Mouse (Mus musculus) mesoderm, embryonic 11.5 days (tissue): ENCODE data around the gene Scin.

Source experiments
- DNase-seq: peaks from one replicate; pipeline ENCODE4 v3.0.0-alpha.2; 2012; ENCODE audit warnings: low read depth, low spot score

The Scin gene

GRCm38 (mm10) chr12:40108143-40108542 is 25.9 kb downstream of the Scin start:
- DNase-seq, result no peak

- DNase-seq, result no peak
Observed at GRCm38 (mm10) chr12:40106874-40107273, 27.2 kb downstream of the Scin start.

GRCm38 (mm10) chr12:40104750-40105149 is 29.3 kb downstream of the Scin start:
- no peak for DNase-seq

GRCm38 (mm10) chr12:40102359-40102758 is 31.7 kb downstream of the Scin start:
- no peak for DNase-seq

DNA sequence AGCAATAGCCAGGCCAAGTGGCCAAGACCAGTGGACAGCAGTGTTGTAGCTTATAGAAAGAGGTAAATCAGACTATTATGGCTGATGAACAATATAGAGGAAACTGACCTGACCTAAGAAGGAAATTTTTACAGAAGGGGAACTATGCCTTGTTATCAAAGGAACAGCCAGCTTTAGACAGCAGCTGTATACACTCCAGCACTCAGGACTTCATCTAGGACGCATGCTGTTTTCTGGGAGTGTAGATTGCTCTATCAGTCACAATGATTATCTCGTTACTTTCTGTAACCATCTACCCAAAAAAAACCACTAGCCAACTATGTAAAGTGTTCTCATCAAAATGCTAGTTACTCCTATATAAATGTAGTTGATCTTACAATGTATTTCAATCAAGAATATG is 34.6 kb downstream of the Scin start:
- DNase-seq, result no peak

- no peak for DNase-seq
Observed at GRCm38 (mm10) chr12:40097449-40097848, 36.6 kb downstream of the Scin start.

DNA sequence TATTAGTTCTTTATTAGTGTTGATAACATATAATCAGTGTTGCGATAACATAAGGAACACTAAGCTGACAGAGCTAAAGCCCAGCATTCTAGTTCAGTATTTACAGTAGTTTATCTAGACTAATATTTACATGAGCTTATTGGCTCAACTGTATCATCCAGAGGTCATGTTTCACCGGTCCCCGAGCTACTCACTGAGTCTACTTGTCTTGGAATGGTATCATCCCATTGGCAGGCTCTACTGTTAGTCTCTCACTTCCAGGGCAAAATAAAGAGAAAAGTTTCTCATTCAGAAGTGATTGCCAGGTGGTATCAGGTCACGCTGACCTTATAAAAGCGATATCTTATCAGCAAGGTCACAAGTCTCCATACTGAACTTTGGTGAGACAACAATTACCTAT is 37.0 kb downstream of the Scin start:
- no peak for DNase-seq

- DNase-seq, result no peak
Observed at GRCm38 (mm10) chr12:40096453-40096852, 37.6 kb downstream of the Scin start.

GRCm38 (mm10) chr12:40090017-40090416 is 44.0 kb downstream of the Scin start:
- DNase-seq, result no peak

DNA sequence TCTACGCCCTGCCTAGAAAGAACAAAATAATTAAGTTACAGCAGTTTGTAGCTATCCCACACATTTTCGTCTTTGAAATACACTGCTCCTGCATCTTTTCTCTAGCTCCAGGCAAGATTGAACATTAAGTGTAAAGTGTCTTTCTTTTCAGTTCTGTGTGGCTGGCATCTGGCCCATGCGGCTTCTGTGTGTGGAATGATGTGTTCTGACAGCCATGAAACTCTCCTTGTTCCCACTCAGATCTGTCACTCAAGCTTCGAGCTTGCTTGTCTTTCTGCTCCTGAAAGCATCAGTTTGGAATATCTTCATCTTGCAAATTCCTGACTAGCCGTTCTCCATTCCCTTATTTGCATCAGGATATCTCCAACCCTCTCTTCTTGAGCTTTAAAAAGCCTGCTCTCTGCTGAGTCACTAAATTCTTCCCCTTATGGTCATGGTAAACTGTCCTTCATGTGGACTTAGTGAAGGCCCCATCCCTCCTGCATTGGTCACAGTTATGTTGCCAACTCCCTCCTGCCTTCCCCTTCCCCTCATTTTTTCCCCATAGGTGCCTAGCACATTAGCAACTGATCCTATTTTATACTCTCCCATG is 48.2 kb downstream of the Scin start:
- DNase-seq, result no peak

DNA sequence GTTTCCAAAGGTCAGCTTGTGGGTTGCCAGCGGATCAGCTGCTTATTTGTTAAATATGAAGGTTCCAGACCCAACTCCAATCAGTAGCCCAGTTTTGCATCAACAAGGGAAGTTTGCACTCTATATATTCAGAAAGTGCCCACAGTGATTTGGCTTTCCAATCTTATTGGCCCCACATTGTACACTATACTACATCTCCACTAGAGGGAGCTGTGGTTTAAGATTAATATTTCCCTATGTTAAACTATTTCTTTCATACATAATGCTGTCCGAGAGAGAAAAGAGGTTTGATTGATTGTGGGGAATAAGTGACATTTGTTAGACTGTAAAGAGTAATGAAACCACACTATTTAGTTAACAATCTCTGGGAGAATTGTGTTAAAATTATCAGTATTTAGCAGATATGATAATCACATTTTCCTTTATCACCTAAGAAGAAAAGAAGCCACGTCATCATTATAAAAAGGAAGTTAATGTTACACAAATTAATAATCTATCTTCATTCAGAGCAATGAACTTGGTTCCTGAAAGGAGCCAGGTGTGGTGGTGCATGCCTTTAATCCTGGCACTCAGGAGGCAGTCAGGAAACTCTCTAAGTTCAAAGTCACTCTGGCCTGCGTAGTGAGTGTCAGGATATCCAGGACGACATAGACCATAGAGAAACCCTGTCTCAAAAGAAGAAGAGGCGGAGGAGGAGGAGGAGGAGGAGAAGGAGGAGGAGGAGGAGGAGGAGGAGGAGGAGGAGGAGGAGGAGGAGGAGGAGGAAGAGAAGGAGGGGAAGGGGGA is 51.4 kb downstream of the Scin start:
- peak; percentile 35 for DNase-seq

DNA sequence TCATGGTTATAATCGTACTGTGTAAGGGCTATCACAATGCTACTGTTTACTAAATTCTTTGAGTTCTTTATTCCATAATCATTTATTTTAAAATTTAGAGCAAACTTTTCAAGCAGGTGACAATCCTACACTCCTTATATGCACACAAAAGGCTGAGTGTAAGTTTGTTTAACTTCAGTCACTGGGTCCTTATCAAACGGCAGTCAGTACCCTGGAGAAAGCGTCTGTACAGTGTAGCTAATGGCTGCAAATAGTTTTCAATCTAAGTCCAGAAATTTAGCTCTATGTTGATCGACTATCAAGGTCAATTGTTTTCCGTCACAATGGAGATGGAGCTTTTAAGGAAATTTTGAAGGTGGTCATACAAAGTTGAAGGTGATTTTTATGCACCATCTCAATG is 52.0 kb downstream of the Scin start:
- DNase-seq, result no peak

- DNase-seq, result no peak
Observed at GRCm38 (mm10) chr12:40073660-40074059, 60.4 kb downstream of the Scin start.

DNA sequence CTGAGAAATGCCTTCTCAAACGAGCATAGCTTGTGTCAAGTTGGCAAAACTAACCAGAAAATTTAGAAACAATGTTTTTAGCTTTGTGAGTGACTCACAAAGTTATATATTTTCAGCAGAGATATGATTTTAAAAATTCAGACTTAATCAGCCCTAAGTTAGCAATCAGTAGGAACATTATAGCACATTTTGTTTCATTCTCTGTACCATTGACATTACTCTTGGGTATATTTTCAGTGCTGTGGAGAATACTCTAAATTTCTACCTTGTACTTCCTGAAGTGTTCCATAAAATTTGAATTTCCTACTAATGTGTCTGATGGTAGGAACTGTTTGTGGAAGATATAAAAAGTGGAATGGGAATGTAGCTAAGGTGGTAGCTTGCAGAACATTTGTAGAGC is 87.0 kb downstream of the Scin start:
- DNase-seq, result no peak

- DNase-seq, result no peak
Observed at GRCm38 (mm10) chr12:40043816-40044585, 90.0 kb downstream of the Scin start.

DNA sequence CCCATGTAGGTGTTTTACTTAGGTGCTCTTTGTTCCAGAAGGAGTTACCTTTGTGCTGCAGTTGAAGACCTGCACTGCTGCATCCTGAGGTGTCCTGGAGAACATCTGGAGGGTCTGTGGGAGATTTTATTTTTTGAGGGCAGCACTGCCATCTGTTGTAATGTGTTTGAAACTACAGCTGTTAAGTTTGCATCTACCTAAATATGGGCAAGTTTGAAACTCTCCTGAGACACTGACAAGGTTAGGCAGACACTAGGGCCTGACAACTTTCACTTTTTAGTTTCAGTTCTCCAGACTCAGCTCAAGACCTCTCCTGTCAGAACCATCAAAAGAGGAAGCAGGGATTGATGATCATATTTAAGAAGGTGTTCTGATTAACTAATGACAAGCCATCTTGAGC is 94.0 kb downstream of the Scin start:
- peak; percentile 64 for DNase-seq

DNA sequence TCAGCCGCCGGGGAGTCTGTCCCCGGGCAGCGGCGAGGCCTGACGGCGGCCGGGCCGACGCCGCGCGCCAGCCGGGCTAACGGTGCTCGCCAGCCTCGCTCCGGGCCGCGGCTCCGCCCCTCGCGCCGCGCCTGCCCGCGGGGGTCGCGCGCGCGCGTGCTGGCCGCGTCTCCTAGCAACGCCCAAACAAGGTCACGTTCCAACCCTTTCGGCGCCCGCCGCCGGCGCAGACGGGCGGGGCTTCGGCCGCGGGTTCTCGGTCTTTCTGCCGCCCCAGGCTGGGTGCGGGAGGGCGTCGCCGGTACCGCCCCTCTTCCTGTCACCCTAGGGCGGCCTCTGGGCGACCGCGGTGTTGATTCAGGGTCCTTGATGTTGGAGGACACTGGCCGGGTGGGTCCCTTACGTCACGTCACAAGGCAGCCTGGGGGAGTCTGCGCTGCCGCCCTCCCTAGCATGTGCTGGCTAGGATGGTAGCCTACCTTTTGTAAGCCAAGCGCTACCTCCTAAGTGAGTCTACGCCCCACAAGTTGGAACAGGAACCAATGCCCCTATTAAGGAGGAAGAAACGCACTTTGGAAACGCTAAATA is 96.1 kb downstream of the Scin start, which contains the start of gene Arl4a:
Arl4a (minus strand) TSS at position 150 of the 588 bp plus-strand sequence.
- DNase-seq, result peak; percentile 91

DNA sequence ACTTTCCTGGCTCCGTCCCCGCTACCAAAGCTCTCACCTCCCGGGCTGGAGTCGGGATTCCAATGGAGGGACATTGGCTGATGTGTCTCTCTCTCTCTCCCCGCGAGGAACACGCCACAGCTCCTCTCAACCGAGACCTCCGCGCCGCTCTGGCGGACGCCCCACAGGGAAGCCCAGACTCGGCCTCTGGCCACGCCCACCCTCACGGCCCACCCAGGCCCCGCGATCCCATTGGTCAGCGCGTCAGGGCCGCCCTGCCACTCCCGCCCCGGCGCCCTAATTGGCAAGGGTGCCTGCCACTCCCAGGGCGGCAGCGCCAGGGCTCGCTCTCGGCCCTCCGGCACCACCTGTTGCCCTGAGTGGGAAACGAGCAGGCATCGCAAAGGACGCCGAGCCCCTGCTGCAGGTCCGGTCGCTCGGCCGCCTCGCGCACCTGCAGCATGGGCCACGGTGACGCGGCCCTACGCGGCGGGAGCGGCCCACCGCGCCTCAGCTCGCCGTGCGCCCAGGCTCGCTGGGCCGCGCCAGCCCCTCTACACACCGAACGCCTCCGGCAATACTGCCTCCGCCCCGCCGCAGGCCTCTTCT is 96.7 kb downstream of the Scin start:
- DNase-seq, result peak; percentile 98

GRCm38 (mm10) chr12:40036666-40037065 is 97.4 kb downstream of the Scin start:
- DNase-seq, result no peak

DNA sequence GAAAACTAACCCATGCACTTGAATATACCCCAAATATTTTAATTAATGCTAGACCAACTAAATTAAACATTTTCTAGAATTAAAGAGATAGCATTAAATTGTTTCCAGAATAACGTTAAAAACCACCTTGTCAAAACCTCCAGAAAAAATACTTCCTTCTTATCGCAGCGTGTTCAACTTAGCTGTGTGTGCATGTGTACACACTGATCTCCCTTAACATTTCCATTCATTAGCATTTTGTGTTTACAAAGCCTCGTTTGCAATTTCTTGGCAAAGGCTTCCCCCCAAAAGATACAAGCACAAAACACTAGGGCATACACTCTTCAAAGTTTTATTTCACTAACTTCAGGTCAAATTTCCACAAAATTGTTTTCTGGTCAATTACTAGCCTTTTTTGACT is 98.5 kb downstream of the Scin start:
- no peak for DNase-seq

- no peak for DNase-seq
Observed at GRCm38 (mm10) chr12:40029201-40029600, 104.8 kb downstream of the Scin start.

GRCm38 (mm10) chr12:40027846-40028245 is 106.2 kb downstream of the Scin start:
- DNase-seq, result no peak
